Mouse (Mus musculus) WW6 (cell line): ENCODE results near the gene Gm21992.
"Not testable (repeated sequence)": the region's sequence is repeated elsewhere in the genome, so short reads cannot be mapped to it uniquely, and the experiment has no call there.

Source experiments
- DNase-seq: peaks from one replicate; pipeline ENCODE4 v3.0.0-alpha.2; 2013; ENCODE audit warnings: low read depth, low spot score

Gm21992 gene

GRCm38 (mm10) chr19:4813015-4813414, 1.6 kb upstream of the Gm21992 start:
- DNase-seq, result peak; percentile 56

DNA sequence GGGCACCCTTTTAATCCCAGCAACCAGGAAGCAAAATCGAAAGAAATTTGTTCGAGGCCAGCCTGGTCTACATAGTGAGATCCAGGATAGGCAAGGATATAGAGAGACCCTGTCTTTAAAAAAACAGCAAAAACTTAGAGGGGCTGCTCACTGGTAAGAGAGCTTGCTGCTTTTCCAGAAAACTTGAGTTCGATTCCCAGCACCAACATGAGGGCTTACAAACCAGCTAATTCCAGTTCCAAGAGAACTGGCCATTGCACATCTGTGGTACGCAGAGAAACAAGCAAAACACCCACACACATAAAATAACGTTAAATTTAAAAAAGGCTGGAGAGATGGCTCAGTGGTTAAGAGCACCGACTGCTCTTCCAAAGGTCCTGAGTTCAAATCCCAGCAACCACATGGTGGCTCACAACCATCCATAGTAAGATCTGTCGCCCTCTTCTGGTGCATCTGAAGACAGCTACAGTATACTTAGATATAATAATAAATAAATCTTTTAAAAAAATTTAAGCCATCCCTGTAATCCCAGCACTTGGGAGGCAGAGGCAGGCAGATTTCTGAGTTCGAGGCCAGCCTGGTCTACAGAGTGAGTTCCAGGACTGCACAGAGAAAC, 1.0 kb upstream of the Gm21992 start:
- DNase-seq, result not testable (repeated sequence)

DNA sequence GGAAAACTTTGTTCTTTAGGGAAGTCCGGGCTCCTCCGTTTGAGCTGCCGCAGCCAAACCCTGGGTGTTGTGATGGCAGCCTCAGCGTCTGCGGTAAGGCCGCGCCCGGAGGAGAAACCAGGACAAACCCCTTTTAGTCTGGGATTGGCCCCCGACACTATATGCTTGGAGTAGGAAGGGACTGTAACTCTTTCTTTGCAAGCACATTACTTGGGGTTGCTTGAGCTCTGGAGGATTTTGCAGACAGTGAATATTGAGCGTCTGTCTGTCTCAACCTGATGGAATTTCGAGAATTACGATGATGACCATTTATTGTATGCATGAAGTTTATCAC, 464 bp upstream of the Gm21992 start:
- DNase-seq, result no peak

DNA sequence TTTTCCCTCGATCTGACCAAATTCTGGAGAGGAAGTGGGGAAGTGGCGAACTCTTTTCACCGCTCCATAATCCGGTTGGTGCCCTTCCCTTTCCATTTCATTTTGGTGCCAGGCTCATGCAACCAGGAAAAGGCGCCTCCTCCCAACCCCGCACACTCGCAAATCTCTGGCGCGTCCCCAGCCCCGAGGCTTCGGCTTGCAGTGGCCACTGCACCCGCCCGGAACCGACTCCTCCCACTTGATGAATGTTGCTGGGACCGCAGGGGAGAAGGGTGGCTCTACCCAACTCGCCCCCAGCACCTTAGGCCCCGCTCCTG, 708 bp downstream of the Gm21992 start:
- no peak for DNase-seq

GRCm38 (mm10) chr19:4810309-4810708, 1.1 kb downstream of the Gm21992 start:
- DNase-seq, result peak; percentile 67

DNA sequence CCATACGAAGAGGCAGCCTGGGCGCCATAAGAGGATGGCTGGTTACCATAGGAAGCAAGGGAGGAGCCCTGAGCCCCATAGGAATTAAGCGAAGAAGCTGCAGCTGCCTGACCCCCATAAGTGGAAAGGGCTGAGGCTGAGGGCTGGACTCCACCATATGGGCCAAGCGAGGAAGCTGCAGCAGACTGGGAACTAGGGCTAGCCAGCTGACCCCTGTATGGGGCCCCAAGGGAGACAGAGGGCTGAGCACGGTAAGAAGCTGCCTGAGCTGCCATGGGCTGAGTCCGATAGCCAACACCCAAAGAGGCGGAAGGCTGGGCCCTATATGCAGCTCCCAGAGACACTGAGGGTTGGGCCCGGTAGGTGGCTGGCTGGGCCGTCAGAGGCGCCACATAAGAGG, 8.1 kb downstream of the Gm21992 start:
- no peak for DNase-seq

DNA sequence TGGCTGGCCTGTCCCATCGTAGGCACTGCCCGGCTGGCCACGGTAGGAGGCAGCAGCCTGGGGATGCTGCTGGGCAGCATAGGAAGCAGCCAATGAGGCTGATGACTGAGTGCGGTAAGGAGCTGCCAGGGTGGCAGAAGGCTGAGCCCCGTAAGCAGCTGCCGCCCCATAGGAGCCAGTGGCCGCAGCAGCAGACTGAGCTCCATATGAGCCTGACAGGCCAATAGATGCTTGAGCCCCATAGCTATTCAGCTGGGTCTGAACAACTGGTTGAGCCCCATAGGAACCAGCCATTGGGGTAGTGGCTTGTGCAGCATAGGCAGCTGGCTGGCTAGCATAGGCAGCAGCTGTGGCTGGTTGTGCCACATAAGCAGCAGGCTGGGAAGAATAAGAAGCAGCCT, 8.7 kb downstream of the Gm21992 start:
- no peak for DNase-seq

- DNase-seq, result no peak
Measured at GRCm38 (mm10) chr19:4799083-4799482, 12.3 kb downstream of the Gm21992 start.

- DNase-seq, result no peak
Measured at GRCm38 (mm10) chr19:4797846-4798245, 13.6 kb downstream of the Gm21992 start.

DNA sequence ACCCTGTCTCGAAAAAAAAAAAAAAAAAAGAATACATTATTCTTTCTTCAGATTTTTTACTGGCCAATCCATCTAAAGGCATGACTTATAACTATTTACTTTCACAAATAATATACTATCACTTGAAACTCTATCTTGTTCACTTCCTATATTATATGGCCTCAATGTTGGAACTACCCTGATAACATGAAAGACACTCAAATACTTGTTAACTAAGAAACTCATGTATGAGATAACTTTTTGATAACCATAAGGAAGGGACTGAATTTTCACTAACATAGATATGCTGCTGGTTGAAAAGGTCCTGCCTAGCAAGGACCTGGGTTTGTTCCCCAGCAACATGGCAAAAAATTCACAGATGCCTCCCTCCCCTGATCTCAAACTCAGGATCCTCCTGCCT, 15.5 kb downstream of the Gm21992 start:
- DNase-seq, result no peak

DNA sequence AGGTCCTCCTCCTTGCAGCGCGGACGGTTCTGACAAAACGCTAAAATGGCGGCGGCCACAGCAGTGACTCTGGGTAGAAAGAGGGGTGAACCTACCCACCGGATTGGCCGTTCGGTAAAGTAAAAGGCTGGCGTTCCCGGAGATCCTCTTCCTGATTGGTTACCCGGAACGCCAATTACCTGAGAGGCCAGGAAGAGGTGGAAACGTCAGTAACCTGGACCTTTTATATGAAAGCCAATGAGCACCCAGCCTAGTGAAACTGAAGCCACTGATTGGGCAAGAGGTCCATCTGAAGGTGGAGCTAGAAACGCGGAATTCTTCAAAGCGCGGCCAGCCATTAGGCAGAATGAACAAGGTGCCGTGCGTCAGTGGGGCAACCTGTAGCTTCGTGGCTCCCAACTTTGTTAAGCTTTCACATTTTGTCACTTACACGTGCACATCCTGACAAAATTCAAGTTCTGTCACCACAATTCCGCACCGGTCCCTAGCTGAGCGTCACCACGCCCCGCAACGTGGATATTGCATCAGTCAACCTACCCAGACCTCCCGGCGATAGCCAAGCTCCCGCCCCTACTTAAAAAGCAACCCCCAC, 17.5 kb downstream of the Gm21992 start, which contains the start of gene Rbm4:
TSS of gene Rbm4 (minus strand) at position 71 of the 592 bp plus-strand sequence.
- DNase-seq, result peak; percentile 95

DNA sequence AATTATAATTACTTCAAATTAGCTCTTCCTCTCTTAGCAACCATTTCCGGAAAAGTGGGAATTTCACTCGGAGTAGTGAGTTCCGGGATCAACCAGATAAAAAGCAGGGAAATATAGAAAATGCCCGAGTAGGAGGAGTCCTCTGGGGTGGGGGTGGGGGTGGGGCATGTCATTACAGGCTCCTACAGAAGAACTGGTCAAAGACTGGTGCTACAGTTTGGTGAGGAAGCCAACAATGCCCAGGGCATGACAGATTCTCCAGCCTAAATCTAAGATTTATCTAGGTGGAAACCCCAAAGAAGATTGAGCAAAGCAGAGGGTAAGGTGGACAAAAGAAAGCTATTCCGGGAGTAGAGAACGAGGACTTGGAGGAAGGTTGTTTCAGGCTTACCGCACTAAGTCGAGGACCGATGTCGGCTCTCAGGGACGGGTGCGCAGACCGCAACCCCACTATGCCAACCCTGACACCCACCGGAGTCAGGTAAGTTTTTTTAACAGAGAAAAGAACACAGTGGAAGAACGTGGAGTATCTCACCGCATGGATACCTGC, 18.1 kb downstream of the Gm21992 start:
- DNase-seq, result no peak

DNA sequence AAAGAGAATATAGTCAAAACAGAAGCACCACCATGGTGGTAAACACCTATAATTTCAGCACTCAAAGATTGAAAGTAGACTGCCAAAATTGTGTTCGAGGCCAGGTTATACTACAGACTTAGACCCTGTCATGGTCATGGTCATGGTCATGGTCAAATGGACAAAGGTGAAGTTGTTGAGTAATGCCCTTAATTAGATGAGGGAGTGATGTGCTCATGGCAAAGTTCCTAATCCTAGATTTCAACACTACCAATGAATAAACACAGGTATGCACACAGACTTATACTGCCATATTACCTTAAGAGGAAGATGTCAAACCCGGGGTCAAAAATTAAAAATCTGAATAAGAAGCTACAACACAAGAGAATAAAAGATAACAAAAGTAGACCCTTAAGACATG, 25.1 kb downstream of the Gm21992 start:
- no peak for DNase-seq

DNA sequence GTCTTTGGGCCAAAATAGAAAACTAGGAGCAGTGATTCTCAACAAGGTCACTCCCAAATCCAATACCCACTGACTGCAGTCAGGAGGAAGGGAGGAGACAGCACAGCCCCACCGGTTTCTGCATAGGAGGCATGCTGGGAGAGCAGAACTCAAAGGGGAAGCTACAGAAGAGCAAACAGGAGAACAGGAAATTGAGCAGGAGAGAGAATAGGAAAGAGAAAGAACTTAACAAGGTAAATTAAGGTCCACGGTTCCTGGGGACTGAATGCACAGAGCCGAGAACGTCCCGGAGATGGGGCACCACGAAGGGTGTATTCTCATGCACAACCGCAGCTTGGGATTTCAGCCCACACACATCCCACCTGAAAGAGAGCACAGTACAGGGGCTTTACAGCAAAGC, 26.2 kb downstream of the Gm21992 start:
- no peak for DNase-seq

DNA sequence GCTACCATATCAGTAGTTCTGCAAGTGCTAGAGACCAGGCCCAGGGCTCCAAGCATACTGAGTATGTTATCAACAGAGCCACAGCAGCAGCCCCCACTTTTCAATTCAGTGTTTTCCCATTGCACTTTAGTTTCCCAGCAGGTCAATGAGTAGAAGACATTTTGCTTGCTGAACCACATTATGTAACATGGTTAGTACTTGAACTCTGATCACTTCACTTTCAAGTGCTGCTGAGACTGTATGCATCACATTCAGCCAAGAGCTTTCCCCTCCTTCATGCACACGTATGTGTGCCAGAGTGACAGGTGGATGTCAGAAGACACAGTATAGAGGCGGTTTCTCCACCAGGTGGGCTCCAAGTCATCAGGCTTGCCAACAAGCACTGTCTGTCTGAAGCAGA, 28.5 kb downstream of the Gm21992 start:
- no peak for DNase-seq

DNA sequence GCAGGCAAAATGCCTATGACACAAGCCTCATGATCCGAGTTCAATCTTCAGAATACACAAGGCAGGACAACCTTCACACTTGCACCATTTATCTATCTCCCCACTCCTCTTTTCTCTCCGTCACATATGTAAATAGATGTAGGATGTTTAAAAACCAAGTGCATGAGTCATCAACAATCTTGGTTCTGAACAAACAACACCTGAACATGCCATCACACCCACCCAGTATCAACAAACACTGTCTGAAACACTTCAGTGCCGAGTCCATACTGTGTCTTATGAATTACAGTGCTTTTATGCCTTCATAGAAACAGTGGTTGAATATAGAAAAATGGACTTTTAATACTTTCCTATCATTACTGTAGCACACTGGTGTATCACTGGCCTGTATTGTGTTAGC, 38.6 kb downstream of the Gm21992 start:
- no peak for DNase-seq

GRCm38 (mm10) chr19:4767507-4768148, 43.8 kb downstream of the Gm21992 start:
- DNase-seq, result no peak

DNA sequence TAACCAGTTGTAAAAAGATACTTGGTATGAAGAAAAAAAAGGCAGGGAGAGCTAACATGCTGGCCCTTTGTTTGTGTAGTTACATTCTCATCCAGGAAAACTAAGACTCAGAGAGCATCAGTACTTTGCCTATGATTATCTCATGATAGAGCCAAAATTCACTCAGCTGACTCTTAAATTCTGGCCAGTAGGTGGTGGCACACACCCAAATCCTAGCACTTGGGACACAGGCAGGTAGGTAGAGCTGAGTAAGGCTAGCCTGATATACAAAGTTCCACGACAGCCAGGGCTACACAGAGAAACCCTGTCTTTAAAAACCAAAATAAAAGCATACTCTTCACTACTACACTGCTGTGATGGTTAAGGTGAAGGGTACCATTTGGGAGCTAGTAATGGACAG, 48.5 kb downstream of the Gm21992 start:
- DNase-seq, result no peak

- not testable (repeated sequence) for DNase-seq
Measured at GRCm38 (mm10) chr19:4760544-4760943, 50.9 kb downstream of the Gm21992 start.

GRCm38 (mm10) chr19:4756921-4757320, 54.5 kb downstream of the Gm21992 start:
- DNase-seq, result no peak

- peak; percentile 96 for DNase-seq
Measured at GRCm38 (mm10) chr19:4756193-4756911, 55.1 kb downstream of the Gm21992 start, which contains the start of gene Rbm4b. Gene Rbm4b (plus strand): TSS chr19:4756497.

GRCm38 (mm10) chr19:4755565-4756192, 55.7 kb downstream of the Gm21992 start:
- peak; percentile 76 for DNase-seq
